Mouse (Mus musculus) embryonic facial prominence, embryonic 11.5 days (tissue): ENCODE measurements at regions not wholly inside any gene's neighbourhood (a gene's known extent, or its start where the extent isn't known, plus 50 kb on each side); places are given as distances from the start of the nearest gene placed in this dataset.

ENCODE experiments used
- ATAC-seq: fragments of 200-750 bp; cut with Nextera tagmentation; replicated peaks from 2 replicates; pipeline ENCODE4 v1.8.0; 2017; ENCODE audit warnings: low read depth; ENCODE audit not compliant: insufficient number of reproducible peaks, low FRiP score, low TSS enrichment
- DNase-seq: peaks from one replicate; pipeline ENCODE4 v3.0.0-alpha.2; 2015; ENCODE audit warnings: low spot score
- H3K27ac ChIP-seq: fragments of 300-500 bp; sonication (generic); replicated peaks from 2 replicates; pipeline ENCODE4 v1.5.1; 2014; ENCODE audit warnings: mild to moderate bottlenecking, low read depth, low read length, control low read depth
- H3K27me3 ChIP-seq: fragments of 300-500 bp; sonication (generic); 2 replicates; pipeline ENCODE4 v1.6.1; 2014; ENCODE audit warnings: mild to moderate bottlenecking, low read length, moderate library complexity, mixed read lengths; ENCODE audit not compliant: control insufficient read depth, insufficient read depth
- H3K36me3 ChIP-seq: fragments of 300-500 bp; sonication (generic); replicated peaks from 2 replicates; pipeline ENCODE4 v1.6.1; 2014; ENCODE audit warnings: low read depth, mild to moderate bottlenecking, low read length, moderate library complexity, mixed read lengths; ENCODE audit not compliant: control insufficient read depth, insufficient read depth
- H3K4me1 ChIP-seq: fragments of 300-500 bp; sonication (generic); 2 replicates; pipeline ENCODE4 v1.6.1; 2014; ENCODE audit warnings: low read length, mixed read lengths; ENCODE audit not compliant: control insufficient read depth, insufficient read depth
- H3K4me2 ChIP-seq: fragments of 300-500 bp; sonication (generic); 2 replicates; pipeline ENCODE4 v1.6.1; 2014; ENCODE audit warnings: low read depth, mild to moderate bottlenecking, control low read depth, low read length, moderate library complexity
- H3K4me3 ChIP-seq: fragments of 300-500 bp; sonication (generic); 2 replicates; pipeline ENCODE4 v1.5.1; 2014; ENCODE audit warnings: low read depth, low read length, control low read depth
- H3K9ac ChIP-seq: fragments of 300-500 bp; sonication (generic); replicated peaks from 2 replicates; pipeline ENCODE4 v1.6.1; 2014; ENCODE audit warnings: mild to moderate bottlenecking, control low read depth, low read length
- H3K9me3 ChIP-seq: fragments of 300-500 bp; sonication (generic); replicated peaks from 2 replicates; pipeline ENCODE4 v1.6.1; 2016; ENCODE audit warnings: mild to moderate bottlenecking, low read length, inconsistent platforms, mixed read lengths; ENCODE audit not compliant: control insufficient read depth
- WGBS: fragments of 180-500 bp; shearing (Covaris S2); extraction: QIAGEN DNeasy Blood & Tissue Kit; methylation state at CpG from one replicate; pipeline ENCODE4 v1.1.7; 2014; 5-methylcytosine and 5-hydroxymethylcytosine counted together

GRCm38 (mm10) chr13:34824157-34824556 lies 50.9 kb upstream of the Prpf4b start:
- no peak overlapping the region for H3K4me2 ChIP-seq
- H3K9me3 ChIP-seq, result no peaks in the 10 kb centered on the region
- no peaks in the 10 kb centered on the region for H3K27me3 ChIP-seq
- no peak overlapping the region for H3K9ac ChIP-seq
- ATAC-seq, result no peak
- no peaks in the 10 kb centered on the region for H3K4me1 ChIP-seq
- 73% methylated on average over 1 of the region's 1 CpGs for WGBS
- DNase-seq, result no peak
- H3K4me3 ChIP-seq, result no peak overlapping the region
- no peaks in the 10 kb centered on the region for H3K36me3 ChIP-seq
- H3K27ac ChIP-seq, result no peak overlapping the region
